Mouse (Mus musculus) neural tube, embryonic 14.5 days (tissue): ENCODE data around the gene Ifi27l2b. TPM values are rescaled to one million over a fixed set of nuclear protein-coding genes. Genes with fewer than 3 reads are reported as not detected.
"Not testable (repeated sequence)": the region's sequence is repeated elsewhere in the genome, so short reads cannot be mapped to it uniquely, and the experiment has no call there.

ENCODE experiments used
- ATAC-seq: fragments of 200-750 bp; cut with Nextera tagmentation; 2 replicates; pipeline ENCODE4 v1.8.0; 2017; ENCODE audit warnings: low read depth, mild to moderate bottlenecking, moderate TSS enrichment, moderate library complexity
- H3K27ac ChIP-seq: fragments of 300-500 bp; sonication (generic); 2 replicates; pipeline ENCODE4 v1.5.1; 2014; ENCODE audit warnings: low read depth, mild to moderate bottlenecking, control low read depth, low read length, moderate library complexity, mixed read lengths
- H3K27me3 ChIP-seq: fragments of 300-500 bp; sonication (generic); 2 replicates; pipeline ENCODE4 v1.6.1; 2014; ENCODE audit warnings: low read length; ENCODE audit not compliant: control insufficient read depth, insufficient read depth
- H3K36me3 ChIP-seq: fragments of 300-500 bp; sonication (generic); 2 replicates; pipeline ENCODE4 v1.6.1; 2014; ENCODE audit warnings: low read length, mixed read lengths; ENCODE audit not compliant: control insufficient read depth, insufficient read depth
- H3K4me1 ChIP-seq: fragments of 300-500 bp; sonication (generic); 2 replicates; pipeline ENCODE4 v1.6.1; 2014; ENCODE audit warnings: low read length; ENCODE audit not compliant: control insufficient read depth, insufficient read depth
- H3K4me2 ChIP-seq: fragments of 300-500 bp; sonication (generic); 2 replicates; pipeline ENCODE4 v1.6.1; 2014; ENCODE audit warnings: mild to moderate bottlenecking, low read depth, low read length, control low read depth
- H3K4me3 ChIP-seq: fragments of 300-500 bp; sonication (generic); 2 replicates; pipeline ENCODE4 v1.5.1; 2014; ENCODE audit warnings: low read depth, low read length, control low read depth, mixed read lengths
- H3K9ac ChIP-seq: fragments of 300-500 bp; sonication (generic); replicated peaks from 2 replicates; pipeline ENCODE4 v1.6.1; 2014; ENCODE audit warnings: low read depth, mild to moderate bottlenecking, control low read depth, low read length, mixed read lengths
- H3K9me3 ChIP-seq: fragments of 300-500 bp; sonication (generic); 2 replicates; pipeline ENCODE4 v1.6.1; 2016; ENCODE audit warnings: low read length; ENCODE audit not compliant: control insufficient read depth
- WGBS: fragments of 180-500 bp; shearing (Covaris S2); extraction: QIAGEN DNeasy Blood & Tissue Kit; methylation state at CpG from one replicate; pipeline ENCODE4 v1.1.7; 2014; 5-methylcytosine and 5-hydroxymethylcytosine counted together
- polyA plus RNA-seq: library from polyadenylated mRNA; unstranded; fragments of >200 nt; fragmentation: Nextera tagmentation; extraction: Ambion mirVana; gene quantifications from 2 replicates; pipeline ENCODE4 v1.2.1, GENCODE M21; 2014

Gene Ifi27l2b
- polyA plus RNA-seq, 1 experiment from 2014 or later: not detected

DNA sequence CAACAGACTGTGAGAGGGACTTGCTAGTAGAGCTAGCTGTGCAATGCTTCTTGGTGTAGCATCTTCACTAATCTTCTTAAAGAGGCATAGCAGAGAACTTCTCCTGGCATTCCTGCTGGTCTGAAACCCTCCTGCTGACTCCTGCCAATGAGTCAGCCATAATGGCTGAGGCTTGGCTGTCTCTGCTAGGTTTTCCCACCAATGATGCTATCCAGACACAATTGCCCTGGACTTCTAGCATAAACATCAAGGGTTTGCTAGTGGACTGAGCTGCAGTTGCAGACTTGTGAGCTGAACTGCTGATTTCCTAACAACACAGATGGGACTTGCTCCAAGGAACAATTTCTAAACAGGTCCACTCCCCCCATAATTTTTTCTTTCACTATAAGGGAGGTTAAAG is 3.7 kb downstream of the Ifi27l2b start:
- Histone ChIP-seq H3K27me3 (no peaks in the 10 kb centered on the region), H3K36me3 (no peaks in the 10 kb centered on the region), H3K4me2 (no peak overlapping the region), H3K4me1 (no peaks in the 10 kb centered on the region), H3K27ac (no peak overlapping the region), H3K9me3 (no peaks in the 10 kb centered on the region), H3K4me3 (no peak overlapping the region), H3K9ac (no peak overlapping the region)
- no peak for ATAC-seq

DNA sequence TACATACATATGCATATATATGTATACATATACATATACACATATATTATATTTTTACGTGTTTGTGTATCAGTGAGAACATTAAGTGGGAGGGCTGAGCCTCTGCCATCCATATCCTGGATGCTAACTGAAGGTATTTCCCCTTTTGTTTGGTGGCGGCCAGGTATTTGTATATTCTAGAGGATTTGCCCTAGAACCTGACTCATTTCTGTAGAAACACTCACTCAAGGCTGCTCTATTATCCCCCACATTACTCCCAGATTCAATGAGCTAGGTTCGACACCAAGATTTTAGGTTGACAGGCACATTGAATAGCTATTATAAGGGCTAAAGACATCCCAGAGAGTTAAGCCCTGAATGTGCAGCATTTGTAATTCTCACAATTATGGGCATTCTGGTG is 12.0 kb downstream of the Ifi27l2b start:
- Histone ChIP-seq H3K4me3 (no peak overlapping the region), H3K36me3 (no peaks in the 10 kb centered on the region), H3K9me3 (no peaks in the 10 kb centered on the region), H3K4me2 (no peak overlapping the region), H3K27me3 (no peaks in the 10 kb centered on the region), H3K27ac (no peak overlapping the region), H3K9ac (no peak overlapping the region), H3K4me1 (no peaks in the 10 kb centered on the region)
- no peak for ATAC-seq
- WGBS: 85% methylated on average over 3 of the region's 3 CpGs

DNA sequence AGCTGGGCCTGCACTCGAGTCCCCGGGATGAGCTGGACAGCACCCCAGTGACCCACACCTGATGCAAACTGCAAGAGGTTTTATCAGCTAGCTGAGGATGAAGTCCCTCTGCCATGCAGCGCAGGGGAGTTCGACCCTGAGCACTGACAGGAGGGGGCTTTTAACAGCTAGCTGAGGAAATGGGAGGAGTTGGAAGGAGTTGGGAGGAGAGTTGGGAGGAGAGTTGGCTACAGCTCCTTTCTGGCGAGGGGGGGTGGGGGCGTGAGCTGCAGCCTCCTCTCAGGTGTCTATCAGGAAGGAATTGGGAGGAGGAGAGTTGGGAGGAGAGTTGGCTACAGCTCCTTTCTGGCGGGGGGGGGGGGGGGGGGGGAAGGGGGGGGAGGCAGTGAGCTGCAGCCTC is 12.8 kb downstream of the Ifi27l2b start:
- not testable (repeated sequence) for H3K4me1 ChIP-seq, ATAC-seq, H3K4me3 ChIP-seq, H3K27me3 ChIP-seq, H3K9ac ChIP-seq, H3K36me3 ChIP-seq, H3K27ac ChIP-seq, H3K9me3 ChIP-seq, H3K4me2 ChIP-seq
- WGBS: 50% methylated on average over 5 of the region's 7 CpGs

DNA sequence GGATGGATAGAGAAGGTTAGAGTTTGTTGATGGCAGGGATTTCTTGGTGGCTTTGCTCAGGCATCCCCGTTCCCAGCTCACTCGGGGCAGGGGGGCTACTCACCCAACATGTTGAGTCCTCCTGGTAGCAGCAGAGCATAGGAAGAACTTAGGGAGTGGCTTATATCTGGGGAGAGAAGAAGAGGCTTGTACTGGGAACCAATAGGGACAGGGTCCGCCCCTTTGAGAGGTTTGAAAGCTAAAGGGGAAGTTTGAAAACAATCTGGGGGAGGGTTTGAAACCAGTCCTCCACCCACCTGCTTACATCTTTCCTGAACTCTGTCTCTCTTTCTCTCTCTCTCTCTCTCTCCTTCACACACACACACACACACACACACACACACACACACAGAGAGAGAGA is 13.5 kb downstream of the Ifi27l2b start, which contains the start of gene Ifi27l2a:
Gene Ifi27l2a, minus strand, starts transcription at position 157 of the 400 bp plus-strand sequence.
- no peak for ATAC-seq
- H3K4me3 ChIP-seq: no peak within 1 kb of the TSS
- no peak within 1 kb of the TSS for H3K4me2 ChIP-seq
- no peak within 1 kb of the TSS for H3K27ac ChIP-seq
- no peaks in the 10 kb centered on the region for H3K4me1 ChIP-seq
- H3K9ac ChIP-seq: no peak within 1 kb of the TSS
- no peaks in the 10 kb centered on the region for H3K36me3 ChIP-seq
- H3K27me3 ChIP-seq: no peaks in the 10 kb centered on the region
- H3K9me3 ChIP-seq: no peaks in the 10 kb centered on the region
- WGBS: 55% methylated on average over 3 of the region's 3 CpGs

DNA sequence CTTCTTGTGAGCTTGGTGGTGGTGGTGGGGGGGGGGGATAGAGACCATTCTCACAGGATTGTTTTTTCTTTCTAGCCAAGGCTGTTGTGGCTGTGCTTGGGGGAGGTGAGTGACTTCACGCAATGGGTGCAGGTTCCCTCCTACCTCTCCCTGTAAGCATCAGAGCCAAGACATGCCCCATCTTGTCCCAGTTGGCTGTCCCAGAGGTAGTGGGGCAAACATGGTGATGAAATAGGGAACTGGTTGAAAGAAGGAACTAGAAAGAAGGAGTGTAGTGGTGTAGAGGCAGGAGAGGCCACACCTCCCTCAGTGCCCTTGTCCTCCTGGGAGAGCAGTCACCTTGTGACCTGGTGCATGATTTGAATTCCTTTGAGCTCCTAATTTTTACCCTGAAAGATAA is 19.4 kb downstream of the Ifi27l2b start:
- Histone ChIP-seq H3K9ac (no peak overlapping the region), H3K27me3 (no peaks in the 10 kb centered on the region), H3K4me2 (no peak overlapping the region), H3K27ac (no peak overlapping the region), H3K9me3 (no peaks in the 10 kb centered on the region), H3K4me3 (no peak overlapping the region), H3K4me1 (no peaks in the 10 kb centered on the region), H3K36me3 (no peaks in the 10 kb centered on the region)
- ATAC-seq: no peak
- 100% methylated on average over 1 of the region's 1 CpGs for WGBS

DNA sequence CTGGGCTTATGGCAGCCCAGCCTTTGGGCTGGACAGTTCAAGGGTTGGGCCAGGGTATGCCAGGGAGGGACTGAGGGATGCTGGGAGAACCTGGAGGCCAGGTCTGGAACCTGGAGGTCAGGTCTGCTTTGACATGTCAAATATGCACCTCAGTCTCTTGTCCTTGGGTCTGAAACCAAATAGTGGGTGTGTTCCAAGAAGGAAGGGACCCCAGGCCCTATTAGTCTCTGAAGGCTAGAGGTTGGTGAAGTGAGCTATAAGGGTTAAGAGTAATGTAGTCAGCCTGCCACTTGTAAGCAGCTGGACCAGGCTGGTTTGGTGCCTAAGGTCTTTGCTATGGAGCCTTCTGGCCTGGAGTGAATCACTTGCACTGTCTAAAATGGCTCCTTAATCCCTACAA is 22.2 kb downstream of the Ifi27l2b start:
- H3K36me3 ChIP-seq: no peaks in the 10 kb centered on the region
- no peaks in the 10 kb centered on the region for H3K27me3 ChIP-seq
- H3K4me2 ChIP-seq: no peak overlapping the region
- ATAC-seq: no peak
- no peak overlapping the region for H3K27ac ChIP-seq
- H3K9me3 ChIP-seq: no peaks in the 10 kb centered on the region
- H3K4me1 ChIP-seq: no peaks in the 10 kb centered on the region
- H3K4me3 ChIP-seq: no peak overlapping the region
- H3K9ac ChIP-seq: no peak overlapping the region

DNA sequence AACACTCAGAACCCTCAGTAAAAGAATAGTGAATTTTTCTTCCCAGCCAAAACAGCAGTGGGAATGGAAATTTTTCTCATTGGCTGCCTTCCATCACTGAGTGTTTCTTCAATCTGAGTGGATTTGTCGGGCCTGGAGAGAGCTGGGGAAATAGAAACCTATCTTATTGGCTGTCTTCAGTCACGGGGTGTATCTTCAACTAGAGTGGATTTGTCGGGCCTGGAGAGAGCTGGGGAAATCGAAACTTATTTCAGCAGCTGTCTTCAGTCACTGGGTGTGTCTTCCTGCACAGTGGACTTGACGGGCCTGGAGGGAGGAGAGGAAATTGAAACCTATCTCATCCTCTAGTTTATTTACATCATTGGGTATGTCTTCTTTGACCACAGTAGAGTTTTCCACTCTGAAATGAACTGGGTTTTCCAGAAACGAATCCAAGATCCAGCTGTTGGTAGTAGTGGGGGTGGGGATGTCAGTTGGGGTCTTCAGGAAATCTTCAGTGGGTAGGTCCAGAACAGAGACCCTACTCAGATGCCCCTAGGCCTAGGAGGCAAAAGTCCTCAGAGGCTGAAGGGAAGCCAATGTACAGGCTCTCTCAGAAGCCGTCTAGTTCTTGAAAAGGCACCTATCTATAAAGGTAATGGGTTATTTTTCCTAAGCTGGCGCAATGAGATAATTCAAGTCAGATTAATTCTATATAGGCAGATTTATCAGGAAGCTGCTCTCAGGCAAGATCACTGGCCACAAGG is 22.9 kb downstream of the Ifi27l2b start, which contains the start of gene Ifi27:
Gene Ifi27, plus strand, starts transcription at position 226 of the 746 bp plus-strand sequence.
- no peak within 1 kb of the TSS for H3K9ac ChIP-seq
- no peak within 1 kb of the TSS for H3K4me2 ChIP-seq
- H3K27ac ChIP-seq: no peak within 1 kb of the TSS

DNA sequence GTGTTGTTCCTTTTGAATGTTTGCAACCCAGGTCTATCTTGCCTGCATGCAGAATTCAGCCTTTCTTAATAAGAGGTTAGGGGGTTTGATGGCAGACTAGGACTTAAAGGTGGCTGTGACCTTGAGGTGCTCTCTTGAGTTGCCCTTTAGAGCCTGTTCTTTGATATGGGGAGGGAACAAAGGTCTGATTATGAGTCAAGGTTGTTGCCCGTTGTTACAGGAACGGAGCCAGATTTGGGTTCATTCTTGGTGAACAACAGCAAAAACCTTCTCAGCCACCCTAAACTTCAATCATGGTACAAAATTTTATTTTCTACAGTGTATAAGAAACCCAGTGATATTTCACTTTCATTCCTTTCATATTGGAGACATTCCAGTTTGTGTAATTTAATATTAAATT is 23.6 kb downstream of the Ifi27l2b start:
- Histone ChIP-seq H3K27ac (no peak overlapping the region), H3K4me3 (no peak overlapping the region), H3K9ac (no peak overlapping the region), H3K4me2 (no peak overlapping the region), H3K36me3 (no peaks in the 10 kb centered on the region), H3K9me3 (no peaks in the 10 kb centered on the region), H3K4me1 (no peaks in the 10 kb centered on the region), H3K27me3 (no peaks in the 10 kb centered on the region)
- no peak for ATAC-seq
- WGBS: 88% methylated on average over 2 of the region's 2 CpGs

More for the DNA sequence above, 22.9 kb downstream of the Ifi27l2b start, which contains the start of gene Ifi27:
- Histone ChIP-seq H3K4me3 (no peak within 1 kb of the TSS), H3K27me3 (no peaks in the 10 kb centered on the region), H3K36me3 (no peaks in the 10 kb centered on the region), H3K4me1 (no peaks in the 10 kb centered on the region), H3K9me3 (no peaks in the 10 kb centered on the region)
- 80% methylated on average over 8 of the region's 8 CpGs for WGBS
- no peak for ATAC-seq

DNA sequence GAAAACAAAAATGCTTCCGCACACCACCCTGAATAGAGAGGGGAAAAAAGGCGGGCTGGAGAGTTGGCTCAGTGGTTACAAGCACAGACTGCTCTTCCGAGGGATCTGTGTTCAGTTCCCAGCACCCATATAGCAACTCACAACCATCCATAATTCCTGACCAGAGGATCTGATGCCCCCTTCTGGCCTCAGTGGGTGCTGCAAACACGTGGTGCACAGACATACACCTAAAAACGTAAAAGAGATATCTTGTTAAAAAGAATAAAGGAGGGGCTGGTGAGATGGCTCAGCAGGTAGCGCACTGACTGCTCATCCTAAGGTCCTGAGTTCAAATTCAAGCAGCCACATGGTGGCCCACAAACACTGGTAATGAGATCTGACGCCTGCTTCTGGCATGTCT is 30.3 kb downstream of the Ifi27l2b start:
- peaks cover 25% of the 10 kb centered on the region for H3K4me1 ChIP-seq
- no peaks in the 10 kb centered on the region for H3K27me3 ChIP-seq
- no peak overlapping the region for H3K27ac ChIP-seq
- H3K36me3 ChIP-seq: peaks cover 9% of the 10 kb centered on the region; the same call in 1 of the 2 replicates
- no peaks in the 10 kb centered on the region for H3K9me3 ChIP-seq
- no peak overlapping the region for H3K9ac ChIP-seq
- ATAC-seq: no peak
- WGBS: 92% methylated on average over 7 of the region's 7 CpGs
- no peak overlapping the region for H3K4me3 ChIP-seq
- no peak overlapping the region for H3K4me2 ChIP-seq
